Mouse (Mus musculus): ENCODE data around the gene Kank2. TPM values are rescaled to one million over a fixed set of nuclear protein-coding genes. Genes with fewer than 3 reads are reported as not detected.
"Not testable (repeated sequence)": the region's sequence is repeated elsewhere in the genome, so short reads cannot be mapped to it uniquely, and the experiment has no call there.

Gene Kank2
- polyA plus RNA-seq, 1 experiment from 2014 or later: 21.3 TPM

DNA sequence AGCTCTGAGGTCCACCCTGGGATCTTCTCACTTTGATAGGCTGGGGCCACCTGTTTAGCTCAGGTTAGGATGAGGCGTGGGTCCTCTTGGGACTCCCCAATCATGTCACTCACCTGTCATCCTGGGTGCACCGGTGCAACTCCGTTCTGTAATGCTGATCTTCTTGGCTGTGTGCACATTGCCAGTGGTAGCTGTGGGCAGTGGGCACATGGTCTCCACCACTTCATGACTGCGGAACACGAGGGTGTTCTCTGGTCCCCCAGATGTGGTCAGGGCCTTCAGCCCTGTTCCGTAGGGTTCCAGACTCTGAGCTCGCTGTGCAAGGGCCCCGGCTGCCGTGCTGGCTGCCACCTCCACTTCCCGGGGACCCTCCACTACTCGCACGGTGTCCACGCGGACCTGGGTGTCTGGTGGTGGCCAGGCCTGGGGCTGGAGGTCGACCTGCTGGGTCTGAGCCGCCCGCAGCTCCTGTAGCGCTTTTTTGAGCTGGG is 4.2 kb downstream of the Kank2 start:
- Histone ChIP-seq H3K9ac (no peak overlapping the region), H3K4me2 (replicated peaks) (no peak overlapping the region), H3K4me1 (peaks cover 46% of the 10 kb centered on the region), H3K27me3 (no peaks in the 10 kb centered on the region), H3K9me3 (no peaks in the 10 kb centered on the region), H3K27ac (no peak overlapping the region), H3K4me3 (no peak overlapping the region), H3K36me3 (peaks cover 66% of the 10 kb centered on the region)
- no peak for ATAC-seq (ENCODE audit: low FRiP score, low read depth)
- 96% methylated on average over 18 of the region's 18 CpGs for WGBS

DNA sequence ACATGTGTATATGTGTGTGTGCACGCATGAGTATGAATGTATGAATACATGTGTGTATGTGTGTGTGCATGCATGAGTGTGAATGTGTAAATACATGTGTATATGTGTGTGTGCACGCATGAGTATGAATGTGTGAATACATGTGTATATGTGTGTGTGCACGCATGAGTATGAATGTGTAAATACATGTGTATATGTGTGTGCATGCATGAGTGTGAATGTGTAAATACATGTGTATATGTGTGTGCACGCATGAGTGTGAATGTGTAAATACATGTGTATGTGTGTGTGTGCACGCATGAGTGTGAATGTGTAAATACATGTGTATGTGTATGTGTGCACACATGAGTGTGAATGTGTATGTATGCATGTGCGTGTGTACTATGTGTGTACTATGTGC is 5.0 kb downstream of the Kank2 start:
- peaks cover 47% of the 10 kb centered on the region for H3K4me1 ChIP-seq
- ATAC-seq (ENCODE audit: low FRiP score, low read depth): not testable (repeated sequence)
- WGBS: 94% methylated on average over 6 of the region's 6 CpGs

DNA sequence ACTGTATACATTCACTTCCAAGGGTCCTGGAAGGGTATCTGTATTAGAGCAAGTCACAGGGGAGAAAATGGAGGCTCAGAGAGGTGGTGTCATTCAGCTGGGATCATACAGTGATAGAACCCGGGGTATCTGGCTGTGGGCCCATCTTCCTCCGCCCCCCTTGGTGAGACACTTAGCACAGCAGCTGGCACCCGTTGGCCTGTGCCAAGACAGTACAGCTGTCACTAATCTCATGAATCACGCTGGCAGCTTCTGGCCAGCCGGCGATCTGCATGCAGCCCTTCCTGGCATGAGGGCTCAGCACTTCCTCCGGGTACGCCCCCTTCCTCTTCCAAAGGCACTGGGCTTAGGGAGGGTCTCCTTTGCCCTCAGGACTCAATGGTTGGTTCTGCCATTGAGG is 5.9 kb downstream of the Kank2 start:
- Histone ChIP-seq H3K4me2 (replicated peaks) (0 out of 2 replicates have a peak overlapping the region, but pooled peaks have one; percentile 3), H3K27ac (no peak overlapping the region), H3K9me3 (no peaks in the 10 kb centered on the region), H3K36me3 (peaks cover 83% of the 10 kb centered on the region), H3K27me3 (no peaks in the 10 kb centered on the region), H3K4me3 (no peak overlapping the region), H3K4me1 (peaks cover 56% of the 10 kb centered on the region), H3K9ac (no peak overlapping the region)
- WGBS: 73% methylated on average over 8 of the region's 8 CpGs
- no peak for ATAC-seq (ENCODE audit: low FRiP score, low read depth)

More for the DNA sequence above, 5.0 kb downstream of the Kank2 start:
- H3K4me3 ChIP-seq; H3K27me3 ChIP-seq; H3K9me3 ChIP-seq; H3K9ac ChIP-seq; H3K27ac ChIP-seq; H3K4me2 ChIP-seq (replicated peaks): not testable (repeated sequence)
- peaks cover 75% of the 10 kb centered on the region for H3K36me3 ChIP-seq

DNA sequence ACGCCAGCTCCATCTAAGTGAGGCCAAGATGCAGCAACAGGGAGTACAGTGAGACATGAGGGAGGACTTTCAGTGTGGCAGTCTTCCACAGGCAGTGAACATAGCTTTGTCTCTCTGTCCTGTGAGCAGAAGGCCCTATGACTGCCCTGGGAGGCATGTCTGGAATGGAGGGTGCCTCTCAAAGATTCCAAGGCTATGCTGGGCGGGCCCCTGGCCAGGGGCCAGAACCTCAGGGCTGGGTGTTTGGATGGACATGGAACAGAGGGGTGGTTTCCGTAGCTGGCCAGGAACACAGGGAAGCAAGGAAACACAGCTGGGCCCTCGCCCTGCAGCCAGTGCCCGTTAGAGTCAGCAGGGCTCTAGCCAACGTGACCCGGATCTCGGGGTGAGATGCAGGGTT is 6.7 kb downstream of the Kank2 start:
- Histone ChIP-seq H3K27ac (no peak overlapping the region), H3K36me3 (peaks cover 84% of the 10 kb centered on the region), H3K4me3 (no peak overlapping the region), H3K27me3 (no peaks in the 10 kb centered on the region), H3K9me3 (no peaks in the 10 kb centered on the region), H3K9ac (no peak overlapping the region), H3K4me2 (replicated peaks) (no peak overlapping the region), H3K4me1 (peaks cover 55% of the 10 kb centered on the region)
- no peak for ATAC-seq (ENCODE audit: low FRiP score, low read depth)
- WGBS: 84% methylated on average over 8 of the region's 8 CpGs

DNA sequence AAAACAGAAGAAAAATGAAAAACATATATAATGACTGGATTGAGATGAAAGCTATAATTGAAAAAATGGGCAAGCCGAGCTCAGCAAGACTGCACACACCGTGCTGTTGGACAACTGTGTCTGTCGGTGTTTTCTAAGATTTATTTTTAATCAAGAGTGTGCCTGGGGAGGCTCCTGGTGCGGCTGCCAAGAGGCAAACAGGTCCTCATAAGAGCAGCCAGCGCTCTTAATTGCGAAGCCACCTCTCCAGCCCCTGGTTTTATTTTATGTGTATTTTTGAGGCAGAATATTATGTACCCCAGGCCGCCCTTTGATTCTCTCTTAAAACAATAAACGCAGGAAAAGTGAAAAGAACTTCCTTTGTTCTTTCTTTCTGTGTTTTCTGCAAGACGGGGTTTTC is 10.3 kb downstream of the Kank2 start:
- ATAC-seq (ENCODE audit: low FRiP score, low read depth): no peak
- Histone ChIP-seq H3K4me1 (peaks cover 33% of the 10 kb centered on the region), H3K27ac (no peak overlapping the region; the same call in 1 of the 2 replicates), H3K36me3 (peaks cover 87% of the 10 kb centered on the region), H3K9me3 (no peaks in the 10 kb centered on the region), H3K4me2 (replicated peaks) (no peak overlapping the region), H3K4me3 (no peak overlapping the region), H3K9ac (no peak overlapping the region), H3K27me3 (no peaks in the 10 kb centered on the region)
- WGBS: 49% methylated on average over 9 of the region's 9 CpGs

DNA sequence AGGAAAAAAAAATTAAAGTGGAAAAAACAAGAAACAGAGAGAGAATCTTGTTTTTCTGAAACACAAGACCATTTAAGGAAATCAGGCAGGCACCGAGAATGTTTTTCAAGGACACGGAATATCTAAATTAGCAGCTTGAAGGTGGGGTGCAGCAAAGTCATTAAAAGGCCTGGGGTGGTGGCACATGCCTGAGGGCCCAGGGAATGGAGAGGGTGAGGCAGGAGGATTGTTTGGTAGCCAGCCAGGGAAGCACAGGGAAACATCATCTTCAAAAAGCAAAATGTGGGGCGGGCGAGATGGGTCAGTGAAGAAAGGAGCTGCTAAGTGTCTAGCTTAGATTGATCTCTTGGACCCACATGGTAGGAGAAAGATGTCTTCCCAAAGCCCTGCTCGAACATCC is 10.9 kb downstream of the Kank2 start:
- ATAC-seq (ENCODE audit: low FRiP score, low read depth): no peak
- H3K27me3 ChIP-seq: no peaks in the 10 kb centered on the region
- H3K36me3 ChIP-seq: peaks cover 84% of the 10 kb centered on the region
- no peak overlapping the region for H3K4me2 ChIP-seq (replicated peaks)
- H3K4me1 ChIP-seq: peaks cover 28% of the 10 kb centered on the region
- WGBS: 59% methylated on average over 5 of the region's 5 CpGs
- no peak overlapping the region for H3K4me3 ChIP-seq
- peak overlapping the region; percentile 31; the same call in 1 of the 2 replicates for H3K9ac ChIP-seq
- no peaks in the 10 kb centered on the region for H3K9me3 ChIP-seq
- peak overlapping the region; percentile 22 for H3K27ac ChIP-seq

DNA sequence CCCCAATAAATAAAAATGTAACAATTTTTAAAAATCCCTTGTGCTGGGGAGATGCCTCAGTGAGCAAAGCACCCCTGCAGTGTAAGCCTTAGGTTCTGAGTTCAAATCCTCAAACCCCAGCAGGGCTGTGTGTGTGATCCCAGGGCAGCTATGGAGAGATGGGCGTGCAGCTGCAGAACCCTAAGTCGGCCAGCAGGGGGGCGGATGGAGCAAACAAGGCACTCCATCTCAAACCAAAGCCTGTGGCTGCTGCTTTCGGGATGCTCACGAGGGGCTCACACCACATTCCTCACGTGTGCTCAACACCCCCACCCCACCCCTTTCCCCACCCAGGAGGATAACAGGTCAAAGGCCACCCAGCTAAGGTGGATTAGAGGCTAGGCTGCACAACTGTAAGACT is 11.6 kb downstream of the Kank2 start:
- peaks cover 83% of the 10 kb centered on the region for H3K36me3 ChIP-seq
- peak; percentile 45; the same call in 1 of the 2 replicates for ATAC-seq (ENCODE audit: low FRiP score, low read depth)
- H3K27me3 ChIP-seq: no peaks in the 10 kb centered on the region
- H3K9me3 ChIP-seq: no peaks in the 10 kb centered on the region
- no peak overlapping the region for H3K4me3 ChIP-seq
- WGBS: 13% methylated on average over 6 of the region's 6 CpGs
- peak overlapping the region; percentile 22; the same call in 1 of the 2 replicates for H3K27ac ChIP-seq
- peaks cover 27% of the 10 kb centered on the region for H3K4me1 ChIP-seq
- H3K9ac ChIP-seq: 0 out of 2 replicates have a peak overlapping the region, but pooled peaks have one; percentile 31
- H3K4me2 ChIP-seq (replicated peaks): no peak overlapping the region; the same call in 1 of the 2 replicates

DNA sequence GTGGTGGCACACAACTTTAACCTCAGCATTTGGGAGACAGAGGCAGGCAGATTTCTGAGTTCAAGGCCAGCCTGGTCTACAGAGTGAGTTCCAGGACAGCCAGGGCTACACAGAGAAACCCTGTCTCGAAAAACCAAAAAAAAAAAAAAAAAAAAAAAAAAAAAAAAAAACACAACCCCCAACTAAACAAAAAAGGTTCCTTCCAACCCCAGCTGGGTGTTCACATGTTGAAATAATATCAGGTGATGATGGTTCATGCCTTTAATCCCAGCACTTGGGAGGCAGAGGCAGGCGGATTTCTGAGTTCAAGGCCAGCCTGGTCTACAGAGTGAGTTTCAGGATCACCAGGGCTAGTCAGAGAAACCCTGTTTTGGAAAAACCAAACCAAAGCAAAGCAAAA is 12.2 kb downstream of the Kank2 start:
- 84% methylated on average over 2 of the region's 2 CpGs for WGBS
- not testable (repeated sequence) for ATAC-seq (ENCODE audit: low FRiP score, low read depth); H3K4me2 ChIP-seq (replicated peaks); H3K27ac ChIP-seq; H3K27me3 ChIP-seq; H3K9me3 ChIP-seq; H3K9ac ChIP-seq; H3K4me3 ChIP-seq
- Histone ChIP-seq H3K36me3 (peaks cover 83% of the 10 kb centered on the region), H3K4me1 (peaks cover 23% of the 10 kb centered on the region)

DNA sequence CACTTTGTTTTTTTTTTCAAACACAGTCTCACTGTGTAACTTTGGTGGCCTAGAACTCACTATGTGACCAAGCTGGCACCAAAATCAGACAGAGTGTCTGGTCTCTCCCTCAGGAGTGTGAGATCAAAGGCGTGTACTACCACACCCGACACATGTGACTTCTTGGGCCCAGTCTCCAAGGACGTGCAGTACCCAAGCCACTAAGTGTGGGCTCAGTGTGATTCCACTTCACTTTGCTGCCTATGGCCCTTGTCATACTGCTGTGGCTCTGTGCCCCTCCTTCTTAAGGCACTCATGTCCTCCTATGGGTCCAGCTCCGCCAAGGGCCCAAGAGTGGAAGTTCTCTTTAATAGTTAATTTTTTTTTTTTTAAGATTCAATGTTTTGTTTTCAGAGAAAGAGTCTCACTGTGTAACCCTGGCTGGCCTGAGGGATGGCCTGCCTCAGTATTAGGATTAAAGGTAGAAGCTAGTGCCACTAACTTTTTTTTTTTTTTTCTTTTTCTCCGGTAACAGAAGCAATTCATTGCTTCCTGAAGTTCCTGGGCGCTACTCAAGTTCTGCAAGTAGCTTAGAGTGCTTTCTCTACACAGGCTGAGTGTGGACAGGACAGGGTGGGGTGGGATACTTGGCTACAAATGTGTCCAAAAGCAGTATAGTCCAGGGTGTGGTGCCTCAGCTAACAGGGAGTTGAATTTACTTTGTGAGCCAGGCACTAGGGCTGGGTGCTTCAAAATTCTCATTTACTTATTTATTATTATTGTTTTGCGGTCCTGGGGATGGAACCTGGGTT is 13.8 kb downstream of the Kank2 start:
- H3K27me3 ChIP-seq: no peaks in the 10 kb centered on the region
- peaks cover 84% of the 10 kb centered on the region for H3K36me3 ChIP-seq
- 87% methylated on average over 7 of the region's 7 CpGs for WGBS
- ATAC-seq (ENCODE audit: low FRiP score, low read depth): no peak
- no peaks in the 10 kb centered on the region for H3K9me3 ChIP-seq
- H3K9ac ChIP-seq: no peak overlapping the region
- H3K27ac ChIP-seq: no peak overlapping the region
- H3K4me3 ChIP-seq: no peak overlapping the region
- peaks cover 23% of the 10 kb centered on the region for H3K4me1 ChIP-seq
- no peak overlapping the region for H3K4me2 ChIP-seq (replicated peaks)

DNA sequence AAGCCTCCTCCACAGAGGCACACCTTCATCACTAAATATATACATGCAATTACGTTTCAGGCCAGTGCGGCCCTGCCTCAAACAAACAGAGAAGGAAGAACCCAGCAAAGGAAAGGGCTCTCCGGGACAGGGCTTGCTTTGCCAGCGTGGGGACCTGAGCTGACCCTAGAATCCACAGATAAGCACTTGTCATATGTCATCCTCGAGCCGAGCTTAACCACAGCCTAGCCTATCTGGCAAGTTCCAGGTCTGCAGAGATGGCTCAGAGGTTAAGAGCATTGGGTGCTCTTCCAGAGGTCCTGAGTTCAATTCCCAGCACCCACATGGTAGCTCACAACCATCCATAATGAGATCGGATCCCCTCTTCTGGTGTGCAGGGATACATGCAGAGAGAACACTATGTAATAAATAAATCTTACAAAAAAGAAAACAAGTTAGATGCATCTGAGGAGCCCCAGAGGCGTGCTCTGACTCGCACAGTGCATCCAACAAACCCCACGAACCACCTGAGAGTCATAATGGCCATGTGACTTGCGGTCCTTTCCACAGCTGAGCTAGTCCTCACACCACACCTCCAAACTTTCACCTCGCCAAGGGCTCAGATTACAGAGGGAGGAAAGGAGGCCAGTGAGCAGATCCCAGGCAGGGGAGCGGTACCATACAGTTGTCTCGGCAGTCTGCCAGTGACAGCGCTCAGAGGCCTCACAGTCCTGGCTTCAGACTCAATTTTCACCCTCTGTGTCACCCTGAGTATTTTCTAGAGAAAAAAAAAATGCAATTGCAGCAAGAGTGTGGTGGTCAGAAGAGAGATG is 16.7 kb downstream of the Kank2 start:
- no peaks in the 10 kb centered on the region for H3K27me3 ChIP-seq

DNA sequence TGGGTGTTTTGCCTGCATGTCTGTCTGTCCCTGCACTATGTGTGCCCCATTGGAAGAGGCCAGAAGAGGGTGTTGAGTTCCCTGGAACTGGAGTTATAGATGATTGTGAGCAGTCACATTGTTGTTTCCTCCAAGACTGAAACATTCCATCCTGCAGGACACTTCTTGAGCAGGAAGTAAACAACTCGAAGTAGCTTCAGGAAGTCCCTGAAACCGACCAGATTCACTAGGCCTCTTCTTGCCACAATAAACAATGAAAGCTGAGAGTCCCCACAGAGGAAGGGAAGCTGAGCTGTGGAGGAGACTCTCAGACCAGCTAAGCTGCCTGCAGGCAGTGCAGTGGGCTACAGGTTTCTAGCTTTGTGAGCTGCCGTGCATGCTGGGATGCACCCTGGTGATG is 20.8 kb downstream of the Kank2 start:
- Histone ChIP-seq H3K9ac (no peak overlapping the region), H3K4me2 (replicated peaks) (no peak overlapping the region), H3K9me3 (no peaks in the 10 kb centered on the region), H3K27me3 (no peaks in the 10 kb centered on the region), H3K4me1 (peaks cover 7% of the 10 kb centered on the region; the same call in 1 of the 2 replicates), H3K36me3 (peaks cover 92% of the 10 kb centered on the region), H3K27ac (no peak overlapping the region), H3K4me3 (no peak overlapping the region)
- ATAC-seq (ENCODE audit: low FRiP score, low read depth): no peak
- 90% methylated on average over 3 of the region's 3 CpGs for WGBS

More for the DNA sequence above, 16.7 kb downstream of the Kank2 start:
- no peak overlapping the region for H3K4me3 ChIP-seq
- WGBS: 54% methylated on average over 15 of the region's 15 CpGs
- peak; percentile 79 for ATAC-seq (ENCODE audit: low FRiP score, low read depth)
- H3K4me2 ChIP-seq (replicated peaks): no peak overlapping the region
- H3K9ac ChIP-seq: no peak overlapping the region
- no peaks in the 10 kb centered on the region for H3K9me3 ChIP-seq
- peaks cover 7% of the 10 kb centered on the region; the same call in 1 of the 2 replicates for H3K4me1 ChIP-seq
- H3K36me3 ChIP-seq: peaks cover 88% of the 10 kb centered on the region
- peak overlapping the region; percentile 44; the same call in 1 of the 2 replicates for H3K27ac ChIP-seq

DNA sequence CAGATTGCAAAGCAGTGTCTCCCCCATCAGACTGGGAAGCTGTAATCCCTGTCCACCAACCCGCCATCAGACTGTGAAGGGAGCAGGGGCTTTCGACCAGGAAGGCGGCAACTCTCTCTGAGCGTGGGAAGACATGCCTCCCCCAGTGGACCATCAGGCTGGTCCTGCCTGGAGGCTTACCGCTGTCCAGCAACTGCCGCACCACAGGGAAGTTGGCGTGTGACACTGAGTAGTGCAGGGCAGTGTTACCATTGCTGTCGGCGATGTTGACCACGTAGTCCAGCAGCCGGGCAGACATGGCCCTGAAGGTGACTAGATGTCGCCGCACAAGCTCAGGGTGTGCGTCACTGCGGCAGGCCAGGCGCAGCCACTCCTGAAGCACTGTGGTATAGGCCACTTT is 24.2 kb downstream of the Kank2 start:
- Histone ChIP-seq H3K4me3 (no peak overlapping the region), H3K36me3 (peaks cover 90% of the 10 kb centered on the region), H3K9me3 (no peaks in the 10 kb centered on the region), H3K4me2 (replicated peaks) (no peak overlapping the region), H3K27ac (no peak overlapping the region), H3K27me3 (no peaks in the 10 kb centered on the region), H3K4me1 (peaks cover 6% of the 10 kb centered on the region; the same call in 1 of the 2 replicates), H3K9ac (no peak overlapping the region)
- ATAC-seq (ENCODE audit: low FRiP score, low read depth): no peak
- WGBS: 92% methylated on average over 16 of the region's 16 CpGs

Data from limb, embryonic 13.5 days (tissue).